ENCODE assay signal across 8 mouse cellular contexts in genomic region chr9:124422427-124422826, GRCm38 (mm10). TPM values are rescaled to one million over a fixed set of nuclear protein-coding genes. Genes with fewer than 3 reads are reported as not detected.
DNase-seq lines count a peak whose midpoint lies in the region; ATAC-seq lines count a peak whose summit lies in the region.

No protein-coding gene starts in this region.

- peaks cover 4% of the 10 kb centered on the region for H3K4me1 ChIP-seq in forebrain, embryonic 10.5 days
- no peaks in the 10 kb centered on the region for H3K4me1 ChIP-seq in hindbrain, embryonic 15.5 days (replicated peaks)
- no peaks in the 10 kb centered on the region for H3K4me1 ChIP-seq in limb, embryonic 11.5 days (ENCODE audit: control insufficient read depth, insufficient read depth, low read length)
- no peaks in the 10 kb centered on the region for H3K4me1 ChIP-seq in midbrain, embryonic 16.5 days (ENCODE audit: control insufficient read depth, insufficient read depth, low read length)

- 5% methylated on average over 23 of the region's 25 CpGs for WGBS in forebrain, embryonic 10.5 days
- WGBS in hindbrain, embryonic 15.5 days = 3% methylated on average over 23 of the region's 25 CpGs
- WGBS in limb, embryonic 11.5 days = 1% methylated on average over 19 of the region's 25 CpGs
- WGBS in midbrain, embryonic 16.5 days = 3% methylated on average over 16 of the region's 25 CpGs

- peak overlapping the region; percentile 76 for H3K9ac ChIP-seq in hindbrain, embryonic 15.5 days
- no peak overlapping the region for H3K9ac ChIP-seq in limb, embryonic 11.5 days (ENCODE audit: low read length)
- H3K9ac ChIP-seq in midbrain, embryonic 16.5 days (ENCODE audit: low read depth, low read length) = peak overlapping the region; percentile 76

- H3K4me2 ChIP-seq in hindbrain, embryonic 15.5 days = peak overlapping the region; percentile 75
- H3K4me2 ChIP-seq in limb, embryonic 11.5 days (ENCODE audit: low read depth, severe bottlenecking) = peak overlapping the region; percentile 39; the same call in 1 of the 2 replicates
- peak overlapping the region; percentile 66 for H3K4me2 ChIP-seq in midbrain, embryonic 16.5 days (ENCODE audit: low read length)

- peak overlapping the region; percentile 79 for H3K4me3 ChIP-seq in forebrain, embryonic 10.5 days
- peak overlapping the region; percentile 76 for H3K4me3 ChIP-seq in hindbrain, embryonic 15.5 days
- H3K4me3 ChIP-seq in limb, embryonic 11.5 days (ENCODE audit: low read depth, low read length) = peak overlapping the region; percentile 61
- H3K4me3 ChIP-seq in midbrain, embryonic 16.5 days (ENCODE audit: low read depth, low read length) = peak overlapping the region; percentile 73

- no peaks in the 10 kb centered on the region for H3K27me3 ChIP-seq in forebrain, embryonic 10.5 days (ENCODE audit: poor library complexity, severe bottlenecking)
- H3K27me3 ChIP-seq in hindbrain, embryonic 15.5 days = no peaks in the 10 kb centered on the region
- no peaks in the 10 kb centered on the region for H3K27me3 ChIP-seq in limb, embryonic 11.5 days (ENCODE audit: control insufficient read depth, insufficient read depth, low read length)
- H3K27me3 ChIP-seq in midbrain, embryonic 16.5 days (ENCODE audit: control insufficient read depth, insufficient read depth, low read depth, low read length) = no peaks in the 10 kb centered on the region

- intact Hi-C loops in heart, postnatal 25 days (cut with DNase I) = no loop called here

- peak overlapping the region; percentile 97 for H3K27ac ChIP-seq in forebrain, embryonic 10.5 days
- peak overlapping the region; percentile 98 for H3K27ac ChIP-seq in hindbrain, embryonic 15.5 days (replicated peaks)
- H3K27ac ChIP-seq in limb, embryonic 11.5 days (replicated peaks; ENCODE audit: low read depth, low read length) = peak overlapping the region; percentile 92; the same call in 1 of the 2 replicates
- peak overlapping the region; percentile 95 for H3K27ac ChIP-seq in midbrain, embryonic 16.5 days (ENCODE audit: low read length)

- no peak for ATAC-seq in hindbrain, embryonic 15.5 days (ENCODE audit: low FRiP score, low read depth)
- ATAC-seq in limb, embryonic 11.5 days (ENCODE audit: insufficient number of reproducible peaks, low FRiP score, low TSS enrichment, low read depth) = no peak
- ATAC-seq in midbrain, embryonic 16.5 days = no peak

- H3K36me3 ChIP-seq in forebrain, embryonic 10.5 days (replicated peaks) = no peaks in the 10 kb centered on the region
- no peaks in the 10 kb centered on the region for H3K36me3 ChIP-seq in hindbrain, embryonic 15.5 days
- no peaks in the 10 kb centered on the region for H3K36me3 ChIP-seq in limb, embryonic 11.5 days (ENCODE audit: control insufficient read depth, insufficient read depth, low read length)
- no peaks in the 10 kb centered on the region for H3K36me3 ChIP-seq in midbrain, embryonic 16.5 days (ENCODE audit: control insufficient read depth, insufficient read depth, low read length)

- H3K9me3 ChIP-seq in forebrain, embryonic 10.5 days = no peaks in the 10 kb centered on the region
- H3K9me3 ChIP-seq in hindbrain, embryonic 15.5 days = no peaks in the 10 kb centered on the region
- H3K9me3 ChIP-seq in limb, embryonic 11.5 days (ENCODE audit: control insufficient read depth, low read length) = no peaks in the 10 kb centered on the region
- H3K9me3 ChIP-seq in midbrain, embryonic 16.5 days (replicated peaks; ENCODE audit: control insufficient read depth, low read length, poor library complexity, severe bottlenecking) = no peaks in the 10 kb centered on the region

- DNase-seq in heart, adult 8-10 months (ENCODE audit: low spot score) = peak; percentile 48
- no peak for DNase-seq in heart, postnatal 25 days (ENCODE audit: low spot score)
- DNase-seq in adrenal gland, postnatal 14 days = peak; percentile 87
- no peak for DNase-seq in forebrain, embryonic 10.5 days (ENCODE audit: extremely low spot score, low spot score)
- DNase-seq in limb, embryonic 11.5 days (ENCODE audit: low spot score) = no peak
- peak; percentile 69 to 73 for DNase-seq in urinary bladder, adult 18-20 months (ENCODE audit: low spot score in 2 of 2)

RNA-seq across cellular contexts. Expression of gene Ppp2r3d, which starts 54.3 kb away (rescaled TPM):
- total RNA-seq in heart, adult 8-10 months (2022) = 100 to 1,000 TPM in 1 of 4 experiments, 10 to 100 TPM in 3; 86.5 to 101 (median 96.1) TPM
- total RNA-seq in heart, postnatal 25 days (2021) = 100 to 1,000 TPM in 1 of 2 experiments, 10 to 100 TPM in 1; 92.9 to 112 TPM
- 89.6 and 104 TPM in 2 replicates for total RNA-seq in adrenal gland, postnatal 14 days (2021)
- polyA plus RNA-seq in forebrain, embryonic 10.5 days (2016; fragmentation: Nextera tagmentation; extraction: Ambion mirVana) = 111 and 116 TPM in 2 replicates
- polyA plus RNA-seq in hindbrain, embryonic 15.5 days (2015; fragmentation: Nextera tagmentation; extraction: Ambion mirVana) = 152 and 180 TPM in 2 replicates
- polyA plus RNA-seq in limb, embryonic 11.5 days (2014; fragmentation: Nextera tagmentation; extraction: Ambion mirVana) = 97.9 and 99.4 TPM in 2 replicates
- 137 and 147 TPM in 2 replicates for polyA plus RNA-seq in midbrain, embryonic 16.5 days (2015; fragmentation: Nextera tagmentation; extraction: Ambion mirVana)

Comparison
In these comparisons a context has a peak if more than half of its experiments do, and no peak if none do; other contexts are left out.
1. DNase-seq: peak in heart, adult 8-10 months (single experiment), adrenal gland, postnatal 14 days (single experiment) and urinary bladder, adult 18-20 months (2 of 2); none in heart, postnatal 25 days (single experiment), forebrain, embryonic 10.5 days (single experiment) and limb, embryonic 11.5 days (single experiment).
2. Peak in every context shown above with its lines, with median percentiles within 50 percentile points of each other: H3K27ac ChIP-seq, H3K4me3 ChIP-seq and H3K4me2 ChIP-seq.